Mouse (Mus musculus) v-Abl transformed pro-B cells (cell line): ENCODE measurements at regions not wholly inside any gene's neighbourhood (a gene's known extent, or its start where the extent isn't known, plus 50 kb on each side); places are given as distances from the start of the nearest gene placed in this dataset.
"Not testable (repeated sequence)": the region's sequence is repeated elsewhere in the genome, so short reads cannot be mapped to it uniquely, and the experiment has no call there.

Source experiments
- in situ Hi-C, 2 experiments: fragments of 400-800 bp; cut with MboI; formaldehyde crosslinking; loops; one replicate each; pipeline ENCODE4 v1.15.1; 2025; ENCODE audit not compliant: unreplicated experiment in 2 of 2

DNA sequence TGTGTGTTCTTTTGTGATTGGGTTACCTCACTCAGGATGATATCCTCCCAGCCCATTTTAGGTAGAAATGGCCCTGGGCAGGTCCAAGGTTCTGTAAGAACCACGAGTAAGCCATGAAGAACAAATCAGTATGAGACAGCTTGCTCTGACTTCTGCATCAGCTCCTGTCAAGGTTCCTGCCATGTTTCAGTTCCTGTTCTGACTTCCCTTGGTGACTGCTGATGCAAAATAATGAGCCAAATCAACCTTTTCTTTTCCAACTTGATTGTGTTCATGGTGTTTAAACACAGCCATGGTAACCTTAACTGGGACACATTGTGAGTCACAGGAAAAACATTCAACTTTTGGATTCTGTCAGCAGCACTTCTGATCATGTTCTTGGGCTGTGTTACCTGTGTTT is 667.4 kb upstream of the Igfbp7 start:
- in situ Hi-C loops, result no loop called here

DNA sequence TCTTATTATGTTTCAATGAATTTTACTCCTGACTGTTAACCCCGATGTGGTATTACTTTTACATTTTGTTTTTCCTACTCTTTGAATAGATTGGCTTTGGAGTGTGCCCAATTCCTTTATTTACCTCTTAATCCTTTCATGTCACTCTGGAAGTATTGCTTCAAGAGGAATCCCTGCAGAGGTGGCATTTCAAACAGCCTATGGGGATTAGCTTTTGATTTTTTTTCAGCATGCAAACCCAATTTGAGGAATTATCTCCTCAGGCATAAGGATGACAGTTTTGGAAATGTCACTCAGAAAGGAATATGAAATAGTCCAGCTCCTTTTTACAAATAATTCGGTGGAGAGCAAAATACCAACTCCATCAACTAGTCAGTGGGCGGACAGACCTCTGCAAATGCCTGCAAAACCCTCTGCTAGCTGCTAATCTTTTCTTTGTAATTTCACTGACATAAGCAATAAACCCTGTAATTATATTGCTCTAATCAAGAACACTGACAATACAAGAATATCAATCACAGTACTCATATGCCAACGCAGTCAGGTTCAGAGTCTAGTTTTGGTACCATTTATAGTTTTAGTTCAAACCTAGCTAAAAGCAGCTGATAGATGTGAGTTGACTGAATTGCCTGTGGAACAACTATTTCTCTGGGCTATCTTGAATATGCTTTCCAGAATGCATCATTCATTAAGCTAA is 624.9 kb upstream of the Igfbp7 start:
- in situ Hi-C loops, result no loop called here

DNA sequence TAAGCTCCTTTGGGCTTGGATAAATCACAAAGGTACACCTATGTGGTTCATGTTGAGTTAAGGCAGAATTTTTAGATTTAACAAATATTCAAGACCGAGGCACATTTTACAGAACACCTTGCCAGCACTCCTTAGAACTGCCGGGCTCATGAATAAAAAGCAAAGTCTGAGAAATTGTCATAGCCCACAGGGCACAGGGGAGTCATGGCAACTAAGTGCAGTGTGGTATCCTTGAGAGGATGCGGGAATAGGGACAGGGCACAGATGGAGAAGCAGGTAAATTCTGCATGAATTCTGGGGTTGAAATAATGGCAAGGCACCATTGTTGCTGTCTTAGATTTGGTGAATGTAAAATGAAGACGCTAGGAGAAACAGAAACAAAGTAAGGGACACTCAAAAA is 609.7 kb upstream of the Igfbp7 start:
- in situ Hi-C loops, result no loop called here

DNA sequence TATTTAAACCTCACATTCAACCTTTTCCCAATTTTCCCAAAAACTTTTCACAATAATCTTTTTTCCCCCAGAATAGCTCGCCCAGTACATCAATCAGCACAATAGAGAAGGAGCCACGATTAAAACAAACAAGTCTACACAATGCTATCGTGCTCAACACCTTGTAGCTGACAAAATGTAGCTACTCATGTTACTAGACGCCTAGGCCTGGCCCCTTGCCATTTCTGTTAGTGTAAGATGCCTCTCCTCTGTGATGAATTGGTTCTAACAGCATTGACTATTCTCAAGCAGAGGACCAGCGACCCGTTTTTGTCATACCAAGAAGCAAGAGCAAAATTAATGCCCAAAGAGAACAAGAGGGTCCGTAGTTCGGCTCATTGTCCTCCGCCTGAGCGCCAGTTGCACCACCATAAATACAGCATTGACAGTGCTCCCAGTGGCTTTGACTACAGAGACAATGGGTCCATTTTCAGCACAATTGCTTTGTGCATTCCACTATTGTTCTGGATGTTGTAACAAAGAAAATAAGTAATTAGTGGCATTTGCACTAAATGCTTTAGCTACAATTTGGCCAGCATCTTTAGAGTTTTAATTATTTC is 578.7 kb upstream of the Igfbp7 start:
- in situ Hi-C loops, result no loop called here

DNA sequence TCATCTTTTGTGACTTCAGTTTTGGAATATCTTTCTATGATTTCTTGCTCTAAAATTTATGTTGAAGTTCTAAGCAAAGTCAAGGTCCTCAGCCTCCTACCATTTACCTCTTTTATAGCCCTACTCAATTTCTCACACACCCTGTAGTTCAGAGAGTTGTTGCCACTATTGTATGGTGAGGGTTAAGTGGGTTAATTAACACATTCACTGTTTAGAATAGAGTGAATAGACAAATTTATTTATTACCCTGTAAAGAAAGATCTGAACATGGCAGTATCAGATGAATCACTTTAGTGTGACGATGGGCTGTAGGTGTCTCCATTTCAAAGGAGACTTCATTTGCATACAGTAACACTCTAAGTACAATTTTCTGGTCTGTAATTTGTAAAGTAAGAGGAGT is 577.4 kb upstream of the Igfbp7 start:
- in situ Hi-C loops, result no loop called here

DNA sequence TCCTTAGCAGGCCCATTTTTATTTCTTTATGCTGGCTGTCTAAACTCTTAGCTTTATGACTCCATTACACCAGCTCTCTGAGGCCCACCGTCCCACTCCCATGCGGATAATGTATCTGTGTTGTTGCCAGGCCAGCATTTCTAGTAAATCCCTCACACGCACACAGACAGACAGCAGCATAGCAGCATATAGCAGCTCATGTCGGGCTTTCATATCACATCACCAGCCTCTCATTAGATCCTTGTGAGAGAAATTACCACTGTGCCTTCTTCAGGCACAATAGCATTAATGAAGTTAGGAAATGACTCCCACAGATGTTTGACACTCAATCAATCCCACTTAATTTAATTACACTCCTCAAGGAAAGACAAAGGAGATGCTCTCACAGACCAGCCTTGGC is 532.2 kb upstream of the Igfbp7 start:
- in situ Hi-C loops, result not testable (repeated sequence)

DNA sequence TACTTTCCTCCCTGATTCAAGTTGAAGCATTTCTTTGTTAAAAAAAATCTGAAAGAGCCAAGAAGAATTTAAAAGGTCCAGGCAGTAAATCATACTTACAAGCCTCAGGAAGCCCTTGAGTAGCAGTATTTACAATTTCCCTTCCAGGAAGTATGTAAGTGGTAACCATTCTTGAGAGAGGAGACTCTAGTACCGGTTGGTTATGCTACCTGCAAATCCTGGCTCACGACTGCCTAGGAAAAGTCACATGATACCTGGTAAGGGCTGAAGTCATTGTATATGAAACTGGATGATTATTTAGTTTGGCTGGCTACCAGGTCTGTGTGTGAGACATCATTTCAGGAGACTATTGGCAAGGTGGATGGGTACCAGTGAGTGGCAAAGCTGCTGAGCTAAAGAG is 524.0 kb upstream of the Igfbp7 start:
- in situ Hi-C loops, result no loop called here

DNA sequence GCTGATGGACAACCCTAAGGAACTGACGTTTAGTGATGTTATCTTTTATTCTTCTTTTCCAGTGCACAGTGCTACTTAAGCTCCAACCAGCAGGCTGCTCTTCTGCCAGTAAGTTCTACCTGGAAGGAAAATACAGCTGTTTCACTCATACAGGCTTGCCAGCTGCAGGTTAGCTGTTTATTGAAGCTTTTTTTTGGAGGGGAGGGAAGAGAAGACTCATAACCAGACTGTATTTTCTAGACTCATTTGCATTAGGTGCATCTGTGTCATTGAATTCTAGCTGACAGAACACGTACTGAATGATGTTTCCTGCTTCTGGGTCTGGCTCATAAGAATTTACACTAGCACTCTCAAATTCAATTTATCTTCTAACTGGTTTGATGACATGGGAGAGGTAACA is 513.3 kb upstream of the Igfbp7 start:
- in situ Hi-C loops, result no loop called here

DNA sequence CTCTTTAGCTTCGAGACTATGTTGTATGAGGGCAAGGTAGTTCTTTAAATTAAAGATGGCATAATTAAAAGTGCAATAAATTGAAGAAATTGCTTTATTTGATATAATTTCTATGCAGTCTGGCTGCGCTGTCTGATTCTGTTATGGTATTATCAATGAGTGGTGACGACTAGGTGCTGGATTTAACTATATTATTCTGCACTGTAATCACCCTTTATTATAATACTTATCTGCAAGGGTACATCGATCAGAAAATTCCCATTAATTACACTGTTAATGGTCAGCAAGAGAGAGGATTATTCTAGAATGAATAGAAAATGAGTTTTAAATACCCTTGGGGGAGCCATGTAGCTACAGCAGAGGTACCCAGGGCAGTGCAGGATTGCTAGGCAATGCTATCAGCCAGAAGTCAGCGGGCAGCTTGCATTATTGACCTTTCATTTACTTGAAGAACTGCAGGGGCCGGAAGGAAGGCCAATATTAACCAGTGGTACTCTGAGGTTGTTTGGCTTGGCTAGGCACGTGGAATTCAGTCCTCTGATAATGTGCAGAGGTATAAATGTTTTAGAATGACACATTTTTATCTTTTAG is 509.3 kb upstream of the Igfbp7 start:
- in situ Hi-C loops, result no loop called here

DNA sequence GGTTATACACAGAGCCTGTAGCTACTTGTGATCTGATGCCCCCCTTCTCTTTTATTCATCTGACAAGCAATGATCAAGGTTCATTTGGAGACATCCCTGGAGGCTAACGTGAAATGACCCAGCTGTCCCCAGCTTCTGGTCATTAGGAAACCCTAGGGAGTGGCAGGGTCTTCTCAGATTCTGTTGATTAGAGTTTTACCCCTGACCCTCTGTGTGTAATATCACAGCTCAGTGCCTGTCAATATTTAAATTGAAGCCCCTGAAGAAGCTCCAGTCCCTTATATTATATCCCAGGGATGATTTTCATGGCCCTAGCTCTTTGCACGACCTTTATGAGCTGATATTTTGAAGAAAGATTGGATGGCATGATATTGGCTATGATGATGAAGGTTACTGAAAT is 508.5 kb upstream of the Igfbp7 start:
- in situ Hi-C loops, result no loop called here

DNA sequence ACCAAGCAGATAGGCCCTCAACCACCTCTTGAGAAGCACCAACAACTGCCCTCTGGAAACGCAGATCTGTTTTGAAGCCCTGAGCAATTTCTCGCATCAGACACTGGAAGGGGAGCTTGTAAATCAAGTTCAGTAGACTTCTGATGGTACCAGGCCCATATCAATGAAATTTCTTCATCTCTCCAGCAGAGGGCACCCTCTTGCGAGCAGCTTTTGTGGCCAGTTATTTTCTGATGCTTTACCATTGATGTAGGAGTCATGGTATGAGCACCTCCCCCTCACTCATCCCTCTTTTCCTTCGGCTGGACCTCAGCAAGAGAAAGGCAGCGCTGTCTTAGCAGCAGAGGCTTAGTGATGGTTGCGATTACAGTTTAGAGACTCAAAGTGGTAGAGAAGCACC is 501.4 kb upstream of the Igfbp7 start:
- in situ Hi-C loops, result no loop called here

DNA sequence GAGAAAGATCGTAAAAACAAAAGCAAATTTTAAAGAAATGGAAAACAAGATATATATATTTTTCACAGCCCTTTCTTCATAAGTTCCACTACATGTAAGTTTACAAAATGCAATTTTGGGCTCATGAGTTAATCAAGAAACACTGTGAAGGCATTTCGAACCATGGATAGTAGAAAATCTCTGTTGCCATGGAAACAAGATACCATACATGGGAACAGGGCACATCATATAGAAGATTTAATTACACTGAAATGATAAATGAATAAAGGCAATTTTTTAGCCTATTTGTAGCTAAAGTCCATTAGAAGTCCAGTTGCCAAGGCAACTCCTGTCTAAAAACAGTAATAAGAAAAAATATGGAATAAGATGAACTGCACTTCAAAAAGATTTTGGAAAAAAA is 484.2 kb upstream of the Igfbp7 start:
- in situ Hi-C loops, result not testable (repeated sequence)

DNA sequence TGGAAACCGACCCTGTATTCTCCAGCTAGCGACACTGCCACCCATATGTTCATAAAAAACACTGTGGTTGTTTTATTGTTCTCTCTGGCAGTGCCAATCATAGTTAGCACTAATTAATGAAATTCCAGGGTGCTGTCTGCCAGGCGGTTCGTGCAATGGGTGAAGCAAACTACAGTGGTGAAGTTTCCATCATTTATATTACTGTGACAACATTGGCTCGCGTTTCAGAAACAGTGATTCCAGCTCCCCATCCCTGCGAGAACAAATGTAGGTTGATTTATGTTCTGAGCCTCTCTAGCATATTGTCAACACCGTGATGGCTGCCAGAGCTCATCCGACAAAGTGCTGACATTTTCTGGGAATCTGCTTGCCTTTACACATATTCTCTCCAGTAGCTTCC is 480.7 kb upstream of the Igfbp7 start:
- in situ Hi-C loops, result no loop called here

DNA sequence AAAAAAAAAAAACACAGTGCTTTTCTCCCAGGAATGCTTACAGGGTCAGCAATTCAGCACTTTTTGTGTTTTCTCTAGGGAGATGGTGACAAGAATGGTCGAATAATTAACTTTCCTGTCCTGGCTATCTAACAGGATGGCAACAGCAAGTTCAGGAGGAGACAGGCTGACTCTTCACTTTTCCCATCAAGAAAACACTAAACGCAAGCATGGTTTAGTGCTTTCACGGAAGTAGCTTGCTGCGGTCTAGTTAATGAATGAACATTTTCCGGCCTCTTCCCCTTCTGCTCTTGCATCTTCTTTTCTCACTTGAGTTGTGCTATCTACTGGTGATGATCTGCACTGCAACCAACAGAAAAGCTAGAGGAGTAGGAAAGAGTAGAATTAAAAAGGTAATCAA is 463.6 kb upstream of the Igfbp7 start:
- in situ Hi-C loops, result no loop called here

DNA sequence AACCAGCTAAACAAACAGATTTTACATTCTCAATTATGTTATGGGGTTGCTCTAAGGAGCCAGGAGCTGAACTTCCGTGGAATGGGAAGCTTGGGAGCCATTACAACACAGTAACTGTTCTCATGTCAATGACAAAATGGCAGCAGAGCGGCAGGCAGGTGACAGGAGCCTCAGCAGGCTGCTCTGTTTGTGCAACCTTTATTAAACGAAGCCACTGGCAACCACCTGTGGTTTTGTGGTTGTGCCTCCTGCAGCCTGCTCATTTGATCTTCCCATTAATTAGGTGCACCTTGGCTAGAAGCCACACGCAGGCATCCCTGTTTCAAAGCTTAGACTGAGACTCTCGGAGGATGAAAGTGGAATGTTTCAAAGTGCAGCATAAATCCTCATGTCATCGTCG is 457.5 kb upstream of the Igfbp7 start:
- in situ Hi-C loops, result no loop called here

DNA sequence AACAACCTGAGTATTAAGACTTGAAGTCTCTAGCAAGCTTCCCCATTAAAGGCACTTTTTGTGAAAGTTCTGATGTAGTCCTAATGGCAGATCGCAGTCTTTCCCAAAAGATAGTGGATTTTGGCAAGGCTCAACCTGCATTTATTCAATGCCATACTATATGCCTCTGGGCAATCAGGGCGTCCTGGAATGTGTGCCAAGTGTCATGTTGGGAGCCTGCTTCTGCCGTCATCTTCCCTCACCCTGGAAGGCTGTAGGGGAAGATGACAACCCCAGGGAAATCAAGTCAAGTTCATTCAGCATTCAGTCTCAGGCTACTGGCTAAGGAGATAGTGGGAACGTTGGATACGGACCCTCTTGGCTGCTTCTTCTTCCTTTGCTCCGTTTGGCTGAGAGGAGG is 447.4 kb upstream of the Igfbp7 start:
- in situ Hi-C loops, result no loop called here

DNA sequence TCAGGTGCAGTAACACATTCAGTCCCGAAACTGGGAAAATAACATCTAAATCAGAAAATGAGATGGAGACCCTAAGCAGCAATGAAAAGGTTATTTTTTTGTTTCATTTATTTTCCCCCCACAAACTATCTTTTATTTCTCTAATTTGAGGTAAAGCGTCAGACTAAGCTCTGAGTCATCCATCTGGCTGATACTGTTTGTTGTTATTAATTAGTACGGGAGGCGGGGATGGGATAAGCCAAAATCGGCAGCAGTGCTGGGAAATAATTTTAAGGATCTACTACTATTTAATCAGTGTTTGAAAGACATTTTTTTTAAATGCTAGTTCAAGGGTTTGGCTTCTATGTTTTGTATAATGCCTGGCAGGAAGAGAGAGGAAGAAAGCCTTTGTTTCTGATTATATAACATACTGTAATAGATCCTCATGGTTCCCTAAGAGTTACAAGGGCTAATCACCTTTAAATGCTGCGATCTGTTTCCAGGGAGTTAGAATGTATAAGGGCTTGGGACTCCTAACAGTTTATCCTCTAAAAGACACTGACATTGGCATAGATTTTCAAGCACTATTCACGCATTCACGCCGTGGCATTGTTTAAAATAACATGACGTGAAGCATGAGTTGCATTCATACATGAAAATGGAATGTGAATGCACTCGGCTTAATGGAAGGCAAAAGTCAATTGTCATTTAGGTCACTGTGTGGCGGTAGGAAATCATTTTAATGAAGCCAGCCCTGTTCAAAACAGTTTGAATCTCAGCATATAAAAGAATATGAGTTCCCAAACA is 446.4 kb upstream of the Igfbp7 start:
- in situ Hi-C loops, result no loop called here

DNA sequence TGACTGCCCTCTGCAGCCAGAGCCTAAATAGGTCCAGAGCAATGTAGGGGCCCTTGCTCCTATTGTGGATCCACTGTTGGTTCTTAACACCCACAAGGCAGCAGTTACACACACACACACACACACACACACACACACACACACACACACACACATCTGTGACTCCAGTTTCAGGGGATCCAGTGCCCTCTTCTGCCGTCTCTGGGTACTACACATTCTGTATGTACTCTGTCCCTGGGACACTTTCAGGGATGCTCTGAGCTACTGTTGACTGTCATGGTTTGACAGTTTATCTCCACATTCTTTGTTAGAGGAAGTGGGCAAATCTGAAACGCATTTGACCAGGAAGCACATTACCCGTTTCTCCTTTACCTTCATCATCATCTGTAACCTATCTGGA is 443.8 kb upstream of the Igfbp7 start:
- in situ Hi-C loops, result no loop called here

DNA sequence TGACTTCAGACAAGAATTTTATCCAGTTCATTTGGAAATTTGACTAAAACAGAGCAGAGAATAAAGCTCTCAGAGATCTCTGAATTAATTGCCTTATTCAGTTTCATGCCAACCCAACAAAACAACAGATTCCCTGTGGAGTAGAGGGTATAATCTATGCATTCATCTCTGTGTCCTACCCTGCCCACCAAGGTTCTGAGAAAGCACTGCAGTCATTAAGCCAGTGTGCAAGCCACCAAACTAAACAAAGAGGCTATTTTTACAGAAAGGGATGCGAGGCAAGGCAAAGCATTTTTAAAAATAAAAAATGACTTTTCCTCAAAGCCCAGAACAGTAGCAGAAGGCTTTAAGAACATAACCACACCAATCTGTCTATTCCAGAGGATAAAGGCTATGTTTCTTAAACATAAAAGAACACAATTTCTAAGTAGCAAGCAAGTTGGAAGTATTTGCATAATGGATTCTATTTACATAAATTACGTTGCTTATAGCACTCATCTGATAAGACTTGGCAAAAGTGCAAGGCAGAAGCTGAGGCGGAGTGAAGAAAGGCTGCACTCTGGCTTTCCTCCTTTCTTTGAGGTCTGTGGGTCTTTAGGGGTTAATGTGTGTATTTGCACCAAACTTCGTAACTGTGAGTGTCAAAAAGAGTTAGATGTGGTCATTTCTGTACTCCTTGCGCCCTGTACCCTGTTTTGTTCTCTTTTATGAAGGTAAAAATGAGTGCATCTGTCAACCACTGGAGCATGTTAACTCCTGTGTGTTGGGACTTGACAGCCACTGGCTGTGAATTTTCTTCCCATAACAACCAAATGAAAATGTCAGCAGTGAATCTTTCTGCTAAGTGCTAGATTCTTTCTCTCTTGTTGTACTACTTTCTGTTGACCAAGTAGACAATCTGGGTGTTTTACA is 430.6 kb upstream of the Igfbp7 start:
- in situ Hi-C loops, result no loop called here

DNA sequence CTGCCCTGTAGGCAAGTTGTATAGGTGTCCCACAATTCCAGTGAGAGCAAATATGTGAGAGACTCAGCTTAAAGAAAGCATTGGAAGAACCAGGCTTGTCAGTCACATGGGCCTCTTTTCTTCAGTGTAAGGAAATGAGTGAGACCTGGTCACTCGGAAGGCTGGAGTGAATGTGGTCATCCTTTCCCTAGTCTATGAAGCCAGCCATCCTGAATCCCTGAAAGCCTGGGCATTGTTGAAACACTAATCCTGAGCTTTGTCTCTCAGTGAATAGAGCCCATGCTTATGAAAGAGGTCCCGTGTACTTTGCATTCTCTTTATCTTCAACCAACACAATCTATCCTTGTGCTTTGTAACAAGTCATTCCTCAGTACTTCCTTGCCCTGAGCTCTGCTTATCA is 420.1 kb upstream of the Igfbp7 start:
- in situ Hi-C loops, result no loop called here

DNA sequence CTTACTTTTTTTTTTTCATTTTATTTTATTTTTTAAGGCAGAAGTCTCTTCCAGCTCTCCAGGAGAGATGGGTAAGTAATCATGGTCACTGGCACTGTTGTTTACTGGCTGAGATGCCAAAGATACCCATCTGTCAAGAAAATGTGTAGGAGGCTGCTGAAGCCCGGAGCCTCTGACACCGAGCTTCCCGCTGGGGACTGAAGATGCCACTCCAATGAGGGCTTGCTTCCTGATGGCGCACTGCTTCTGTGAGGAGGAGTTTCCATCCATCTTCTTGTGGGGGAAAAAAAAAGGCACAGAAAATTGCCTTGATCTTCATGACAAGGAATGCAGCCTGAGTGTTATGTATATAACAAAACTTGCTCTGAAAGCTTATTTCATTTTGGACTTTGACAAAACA is 418.2 kb upstream of the Igfbp7 start:
- in situ Hi-C loops, result no loop called here
